Mouse (Mus musculus): Measurements from ENCODE around the gene Auts2.

DNA sequence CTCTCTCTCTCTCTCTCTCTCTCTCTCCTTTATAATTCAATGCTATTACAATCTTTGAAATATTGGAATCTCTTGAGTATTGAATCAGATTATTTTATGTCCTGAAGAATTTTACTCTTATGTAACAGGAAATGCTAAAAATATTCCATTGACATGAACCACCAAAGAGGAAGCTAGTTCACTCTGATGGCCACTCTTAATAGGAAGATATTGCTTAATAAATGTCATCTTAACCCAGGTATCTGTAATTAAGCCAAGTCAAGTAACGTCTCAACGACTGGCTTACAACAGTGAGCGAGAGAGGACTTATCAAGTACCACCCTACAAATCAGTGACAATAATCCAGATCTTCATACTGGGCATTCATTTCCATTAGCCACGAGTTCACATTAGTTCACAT, 440.7 kb downstream of the Auts2 start:
- no peak for TF ChIP-seq CTCF (conservative IDR thresholded peaks at IDR 0.05 in 1 of 2, IDR thresholded peaks at IDR 0.05 in 1 of 2; ENCODE audit: low read depth in 2 of 2, low read length in 2 of 2)
- no peak for TF ChIP-seq ETS1 (conservative IDR thresholded peaks at IDR 0.05; ENCODE audit: low read depth, low read length)

All from CH12.LX (cell line).